Mouse (Mus musculus) forebrain, postnatal 0 days (tissue): ENCODE data around the gene Dnaic2. TPM values are rescaled to one million over a fixed set of nuclear protein-coding genes. Genes with fewer than 3 reads are reported as not detected.
A peak's percentile ranks its signal among the peaks of the same experiment; 100 is the strongest.

ENCODE experiments used
- ATAC-seq: fragments of 200-750 bp; cut with Nextera tagmentation; 2 replicates; pipeline ENCODE4 v1.8.0; 2017; ENCODE audit warnings: mild to moderate bottlenecking, moderate library complexity
- DNase-seq: peaks from one replicate; pipeline ENCODE4 v3.0.0-alpha.2; 2015
- H3K27ac ChIP-seq: fragments of 300-500 bp; sonication (generic); 2 replicates; pipeline ENCODE4 v1.5.1; 2014; ENCODE audit warnings: low read depth, mild to moderate bottlenecking, antibody characterized with exemption, low read length, moderate library complexity, mixed read lengths
- H3K27me3 ChIP-seq: fragments of 300-500 bp; sonication (generic); 2 replicates; pipeline ENCODE4 v1.6.1; 2014; ENCODE audit warnings: mild to moderate bottlenecking, low read length, mixed read lengths; ENCODE audit not compliant: insufficient read depth
- H3K36me3 ChIP-seq: fragments of 300-500 bp; sonication (generic); 2 replicates; pipeline ENCODE4 v1.6.1; 2014; ENCODE audit warnings: mild to moderate bottlenecking, moderate library complexity; ENCODE audit not compliant: insufficient read depth
- H3K4me1 ChIP-seq: fragments of 300-500 bp; sonication (generic); 2 replicates; pipeline ENCODE4 v1.6.1; 2014; ENCODE audit warnings: antibody characterized with exemption; ENCODE audit not compliant: insufficient read depth
- H3K4me2 ChIP-seq: fragments of 300-500 bp; sonication (generic); 2 replicates; pipeline ENCODE4 v1.6.1; 2014; ENCODE audit warnings: low read depth, mild to moderate bottlenecking, moderate library complexity
- H3K4me3 ChIP-seq: fragments of 300-500 bp; sonication (generic); 2 replicates; pipeline ENCODE4 v1.5.1; 2014; ENCODE audit warnings: low read depth, low read length, mixed read lengths
- H3K9ac ChIP-seq: fragments of 300-500 bp; sonication (generic); 2 replicates; pipeline ENCODE4 v1.6.1; 2014; ENCODE audit warnings: mild to moderate bottlenecking
- H3K9me3 ChIP-seq: fragments of 300-500 bp; sonication (generic); 2 replicates; pipeline ENCODE4 v1.6.1; 2016; ENCODE audit warnings: low read length
- CTCF ChIP-seq: sonication (generic); IDR thresholded peaks from 2 replicates; pipeline ENCODE4 v1.5.1; 2016; ENCODE audit warnings: antibody characterized with exemption, control low read depth, low read depth
- WGBS: fragments of 180-500 bp; shearing (Covaris S2); extraction: QIAGEN DNeasy Blood & Tissue Kit; methylation state at CpG from one replicate; pipeline ENCODE4 v1.1.7; 2014; 5-methylcytosine and 5-hydroxymethylcytosine counted together
- polyA plus RNA-seq: library from polyadenylated mRNA; unstranded; fragments of >200 nt; fragmentation: Nextera tagmentation; extraction: Ambion mirVana; gene quantifications from 2 replicates; pipeline ENCODE4 v1.2.1, GENCODE M21; 2015
- total RNA-seq: library from RNA; depleted of rRNA; stranded (reverse); fragments of >200 nt; gene quantifications from 2 replicates; pipeline ENCODE4 v1.2.3, GENCODE M21; 2014

Gene Dnaic2
- total and polyA plus RNA-seq, 2 experiments from 2014 or later, result 4.4 to 8.9 TPM

- Histone ChIP-seq H3K4me1 (peaks cover 31% of the 10 kb centered on the region), H3K27me3 (no peaks in the 10 kb centered on the region), H3K36me3 (no peaks in the 10 kb centered on the region), H3K4me3 (peak within 1 kb of the TSS; percentile 24), H3K9me3 (no peaks in the 10 kb centered on the region), H3K27ac (peak within 1 kb of the TSS; percentile 95), H3K4me2 (peak within 1 kb of the TSS; percentile 49), H3K9ac (peak within 1 kb of the TSS; percentile 41)
- DNase-seq (peak; percentile 82), ATAC-seq (peak; percentile 77)
- WGBS, result under 1% methylated on average over 4 of the region's 4 CpGs
- TF ChIP-seq CTCF, result no peak
These were observed 68.7 kb downstream of the Dnaic2 start, which contains the start of gene Btbd17 for GRCm38 (mm10) chr11:114795848-114796322. Gene Btbd17 (minus strand): TSS chr11:114795945.

DNA sequence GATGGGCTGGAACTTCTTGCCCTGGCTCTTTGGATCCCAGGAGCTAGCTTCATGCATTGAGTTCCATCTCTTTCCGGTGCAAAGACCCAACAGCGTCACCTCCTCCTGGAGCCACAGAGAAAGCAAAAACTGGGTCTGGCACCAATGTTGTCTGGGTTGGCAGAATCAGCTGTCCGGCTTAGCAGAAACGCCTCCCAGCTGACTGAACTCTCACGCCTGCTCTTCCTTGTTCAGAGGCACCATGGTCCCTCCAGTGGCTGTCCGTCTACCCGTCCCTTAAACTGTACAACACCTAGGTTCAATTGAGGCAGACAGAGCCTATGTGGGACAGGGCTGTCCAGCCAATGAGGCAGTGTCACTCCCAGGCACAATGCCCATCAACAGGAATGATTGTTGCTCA, 70.0 kb downstream of the Dnaic2 start:
- H3K4me3 ChIP-seq, result no peak overlapping the region
- peak overlapping the region; percentile 95; the same call in 1 of the 2 replicates for H3K27ac ChIP-seq
- no peak overlapping the region for H3K9ac ChIP-seq
- TF ChIP-seq CTCF, result no peak
- ATAC-seq, result no peak
- 76% methylated on average over 7 of the region's 7 CpGs for WGBS
- H3K4me2 ChIP-seq, result no peak overlapping the region
- no peaks in the 10 kb centered on the region for H3K9me3 ChIP-seq
- no peaks in the 10 kb centered on the region for H3K36me3 ChIP-seq
- no peak for DNase-seq
- no peaks in the 10 kb centered on the region for H3K27me3 ChIP-seq
- H3K4me1 ChIP-seq, result peaks cover 31% of the 10 kb centered on the region

GRCm38 (mm10) chr11:114797981-114798380, 70.8 kb downstream of the Dnaic2 start:
- no peak for TF ChIP-seq CTCF
- Histone ChIP-seq H3K27me3 (no peaks in the 10 kb centered on the region), H3K4me2 (no peak overlapping the region), H3K9ac (no peak overlapping the region), H3K27ac (no peak overlapping the region), H3K4me1 (peaks cover 27% of the 10 kb centered on the region), H3K9me3 (no peaks in the 10 kb centered on the region), H3K4me3 (no peak overlapping the region), H3K36me3 (no peaks in the 10 kb centered on the region)
- DNase-seq (no peak), ATAC-seq (no peak)
- whole genome bisulfite sequencing, result 86% methylated on average over 3 of the region's 3 CpGs

GRCm38 (mm10) chr11:114798624-114799023, 71.4 kb downstream of the Dnaic2 start, which contains the start of gene Gpr142:
Gene Gpr142 (plus strand): TSS chr11:114798924.
- H3K27ac ChIP-seq, result no peak within 1 kb of the TSS
- no peak for TF ChIP-seq CTCF
- H3K4me2 ChIP-seq, result no peak within 1 kb of the TSS
- no peaks in the 10 kb centered on the region for H3K27me3 ChIP-seq
- ATAC-seq, result no peak
- DNase-seq, result no peak
- H3K4me3 ChIP-seq, result no peak within 1 kb of the TSS
- H3K9me3 ChIP-seq, result no peaks in the 10 kb centered on the region
- H3K36me3 ChIP-seq, result no peaks in the 10 kb centered on the region
- WGBS, result 96% methylated on average over 3 of the region's 3 CpGs
- H3K9ac ChIP-seq, result no peak within 1 kb of the TSS
- H3K4me1 ChIP-seq, result peaks cover 21% of the 10 kb centered on the region

GRCm38 (mm10) chr11:114801906-114802305, 74.7 kb downstream of the Dnaic2 start:
- H3K4me2 ChIP-seq, result no peak overlapping the region
- no peaks in the 10 kb centered on the region for H3K36me3 ChIP-seq
- no peak overlapping the region for H3K9ac ChIP-seq
- WGBS, result 89% methylated on average over 1 of the region's 1 CpGs
- H3K4me1 ChIP-seq, result no peaks in the 10 kb centered on the region
- H3K4me3 ChIP-seq, result no peak overlapping the region
- no peak for ATAC-seq
- TF ChIP-seq CTCF, result no peak
- no peaks in the 10 kb centered on the region for H3K9me3 ChIP-seq
- H3K27ac ChIP-seq, result no peak overlapping the region
- no peaks in the 10 kb centered on the region for H3K27me3 ChIP-seq
- DNase-seq, result no peak

DNA sequence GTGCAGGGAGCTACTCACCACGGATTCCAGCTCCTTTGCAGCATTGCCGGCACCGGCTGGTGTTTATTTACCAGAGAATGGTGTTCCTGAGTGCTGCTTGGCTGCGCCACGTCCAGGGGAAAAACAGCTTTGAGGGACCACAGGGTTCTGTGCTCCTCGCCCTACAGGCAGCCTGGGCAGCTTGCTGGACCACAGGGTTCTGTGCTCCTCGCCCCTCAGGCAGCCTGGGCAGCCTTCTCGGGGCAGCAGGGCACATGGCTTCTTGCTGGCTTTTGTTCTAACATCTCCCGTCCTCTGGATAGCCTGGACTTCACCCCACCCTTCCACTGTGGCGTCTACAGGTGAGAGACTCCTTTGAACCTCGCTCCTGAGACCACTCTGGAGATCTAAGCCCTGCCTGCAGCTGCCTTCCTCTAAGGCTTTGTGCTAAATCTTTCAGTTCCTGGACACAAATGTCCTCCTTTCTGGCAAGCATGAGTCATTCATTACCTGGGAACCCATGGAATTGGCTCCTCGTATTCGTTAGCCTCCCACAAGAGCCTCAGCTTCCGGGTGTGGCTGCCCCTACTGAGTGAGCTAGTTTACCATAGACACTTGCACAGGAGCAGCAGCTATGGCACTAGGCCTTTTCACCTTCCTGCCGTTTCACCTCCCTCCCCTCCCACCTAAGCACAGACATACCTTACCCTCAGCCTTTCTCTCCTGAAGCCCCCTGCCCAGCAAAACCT, 75.5 kb downstream of the Dnaic2 start:
- Histone ChIP-seq H3K27ac (no peak overlapping the region), H3K4me2 (no peak overlapping the region), H3K9me3 (no peaks in the 10 kb centered on the region), H3K9ac (no peak overlapping the region), H3K4me1 (no peaks in the 10 kb centered on the region), H3K4me3 (no peak overlapping the region), H3K36me3 (no peaks in the 10 kb centered on the region), H3K27me3 (no peaks in the 10 kb centered on the region)
- WGBS, result 67% methylated on average over 15 of the region's 15 CpGs
- no peak for DNase-seq
- TF ChIP-seq CTCF, result no peak
- ATAC-seq, result no peak

DNA sequence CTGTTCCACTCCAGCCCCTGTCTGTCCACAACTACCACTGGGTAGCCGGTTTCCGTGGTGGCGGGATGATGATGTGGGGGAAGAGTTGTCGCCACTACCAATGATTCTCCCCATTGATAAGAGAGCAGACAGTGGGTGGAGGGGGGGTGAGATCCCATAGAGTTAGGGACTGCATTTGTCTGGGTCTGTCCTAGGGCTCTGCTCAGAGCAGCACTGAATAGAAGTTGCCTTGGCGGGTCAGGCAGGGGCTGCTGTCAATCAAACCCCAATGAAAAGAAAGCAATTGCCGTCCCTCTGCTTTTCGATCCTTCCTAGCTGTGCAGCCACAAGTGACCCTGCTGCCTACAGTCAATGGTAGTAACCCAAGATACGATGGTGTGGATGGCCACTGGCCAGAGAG, 76.8 kb downstream of the Dnaic2 start:
- 29% methylated on average over 8 of the region's 8 CpGs for WGBS
- no peak for ATAC-seq

More for the DNA sequence above, 76.8 kb downstream of the Dnaic2 start:
- no peaks in the 10 kb centered on the region for H3K36me3 ChIP-seq
- no peaks in the 10 kb centered on the region for H3K4me1 ChIP-seq
- H3K4me3 ChIP-seq, result no peak overlapping the region
- no peaks in the 10 kb centered on the region for H3K27me3 ChIP-seq
- H3K4me2 ChIP-seq, result no peak overlapping the region
- no peak for TF ChIP-seq CTCF
- H3K9me3 ChIP-seq, result no peaks in the 10 kb centered on the region
- H3K27ac ChIP-seq, result no peak overlapping the region
- DNase-seq, result no peak
- no peak overlapping the region for H3K9ac ChIP-seq
